Mouse (Mus musculus): ENCODE data around the gene Zfp541. TPM values are rescaled to one million over a fixed set of nuclear protein-coding genes. Genes with fewer than 3 reads are reported as not detected.
A peak's percentile ranks its signal among the peaks of the same experiment; 100 is the strongest.

Gene Zfp541
- polyA plus RNA-seq (2014; fragmentation: Nextera tagmentation; extraction: Ambion mirVana) = 0.16 TPM in 1 of 2 replicates, not detected in the other

DNA sequence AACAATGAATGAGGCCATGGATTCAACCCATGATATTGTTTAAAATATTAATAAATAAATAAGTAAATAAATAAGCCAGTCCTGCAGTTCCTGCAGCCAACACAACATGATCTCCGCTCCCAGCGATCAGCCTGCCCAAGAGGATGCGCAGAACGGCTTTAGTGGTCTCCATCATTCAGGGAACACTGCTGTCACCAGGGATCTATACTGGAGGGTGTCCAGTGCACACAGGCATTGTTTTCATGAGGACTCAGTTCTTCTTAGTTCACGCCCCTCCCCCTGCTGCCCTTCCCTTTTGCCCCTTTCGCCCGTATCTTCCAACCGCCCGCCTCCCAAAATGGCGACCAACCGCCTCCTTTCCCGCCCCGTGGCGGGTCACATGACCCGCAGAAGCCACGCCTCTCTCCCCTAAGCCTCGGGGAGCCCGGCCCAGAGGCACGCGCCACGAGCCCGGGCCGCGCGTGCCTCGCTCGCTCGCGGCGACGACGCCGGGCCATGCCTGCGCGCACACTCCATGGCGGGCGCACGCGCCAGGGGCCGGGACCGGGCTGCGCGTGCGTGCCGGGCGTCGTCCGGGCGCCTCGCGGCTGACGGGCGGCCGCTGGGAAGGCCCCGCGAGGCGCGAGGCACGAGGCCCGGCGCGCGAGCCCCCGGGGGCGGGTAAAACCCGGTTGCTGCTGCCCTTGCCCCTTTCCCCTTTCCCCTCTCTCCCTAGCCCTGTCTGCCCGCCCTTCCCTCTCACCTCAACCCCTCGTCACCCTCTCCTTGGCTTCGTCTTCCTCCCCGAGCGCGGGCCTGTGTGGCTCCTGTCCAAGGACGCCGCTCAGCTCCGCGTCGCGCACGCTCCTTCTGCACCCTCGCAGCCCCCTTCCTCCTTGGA lies at the start of gene Zfp541:
Gene Zfp541 (plus strand): TSS at position 596 of the 880 bp plus-strand sequence.
- H3K4me3 ChIP-seq (ENCODE audit: low read depth, low read length) = no peak within 1 kb of the TSS
- H3K27ac ChIP-seq (ENCODE audit: low read depth, low read length) = no peak within 1 kb of the TSS
- WGBS = 54% methylated on average over 79 of the region's 80 CpGs
- no peaks in the 10 kb centered on the region for H3K36me3 ChIP-seq (ENCODE audit: control insufficient read depth, insufficient read depth, low read length)
- peak within 1 kb of the TSS; percentile 26; the same call in 1 of the 2 replicates for H3K4me2 ChIP-seq (ENCODE audit: low read length)
- peaks cover 7% of the 10 kb centered on the region for H3K27me3 ChIP-seq (replicated peaks; ENCODE audit: control insufficient read depth, insufficient read depth, low read length)
- no peak within 1 kb of the TSS for H3K9ac ChIP-seq (ENCODE audit: low read length)
- ATAC-seq (0 out of 2 replicates have a peak, but pooled peaks have one; percentile 34), DNase-seq (ENCODE audit: low spot score) (no peak)
- no peaks in the 10 kb centered on the region for H3K4me1 ChIP-seq (ENCODE audit: control insufficient read depth, insufficient read depth, low read length)
- no peaks in the 10 kb centered on the region; the same call in 1 of the 2 replicates for H3K9me3 ChIP-seq (replicated peaks; ENCODE audit: control insufficient read depth, low read length)

DNA sequence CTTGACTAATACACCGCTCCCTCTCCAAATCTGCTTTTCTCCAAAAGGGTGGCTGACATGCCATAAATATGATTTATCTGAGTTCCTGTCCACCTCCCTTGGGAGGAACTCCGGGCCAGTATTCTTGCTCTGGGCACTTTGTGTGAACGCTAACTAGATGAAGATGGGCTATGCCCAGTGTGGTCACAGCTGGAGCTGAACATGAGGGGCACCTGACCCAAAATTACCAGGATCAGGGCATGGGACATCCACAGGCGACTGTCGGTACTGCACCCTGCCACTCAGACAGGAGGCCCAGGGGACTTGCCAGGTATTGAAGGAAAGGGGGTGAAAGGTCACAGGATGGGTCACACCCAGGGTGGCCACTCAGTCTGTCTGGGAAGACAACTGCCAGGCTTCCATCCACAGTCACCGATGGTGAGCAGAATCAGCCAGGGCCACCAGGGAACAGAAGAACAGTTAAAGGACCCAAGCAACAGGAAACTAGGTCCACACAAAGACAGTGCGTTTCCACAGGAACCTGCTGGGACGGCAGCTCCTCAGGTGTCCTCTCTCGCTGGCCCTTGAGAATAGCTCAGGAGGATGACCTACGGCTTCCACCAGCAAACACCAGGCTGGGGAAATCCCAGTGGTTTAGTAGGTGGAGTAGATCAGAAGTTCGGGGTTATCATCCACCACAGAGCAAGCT lies 48.9 kb upstream of the Zfp541 start:
- Histone ChIP-seq H3K4me3 (ENCODE audit: low read depth, low read length) (no peak overlapping the region), H3K27me3 (replicated peaks; ENCODE audit: control insufficient read depth, insufficient read depth, low read length) (no peaks in the 10 kb centered on the region), H3K4me1 (ENCODE audit: control insufficient read depth, insufficient read depth, low read length) (no peaks in the 10 kb centered on the region), H3K36me3 (ENCODE audit: control insufficient read depth, insufficient read depth, low read length) (0 out of 2 replicates have a peak, but pooled peaks cover 3% of the 10 kb centered on the region), H3K9me3 (replicated peaks; ENCODE audit: control insufficient read depth, low read length) (no peaks in the 10 kb centered on the region), H3K9ac (ENCODE audit: low read length) (no peak overlapping the region), H3K27ac (ENCODE audit: low read depth, low read length) (no peak overlapping the region), H3K4me2 (ENCODE audit: low read length) (no peak overlapping the region)
- ATAC-seq (no peak), DNase-seq (ENCODE audit: low spot score) (no peak)
- 83% methylated on average over 11 of the region's 11 CpGs for WGBS

GRCm38 (mm10) chr7:16013722-16014275 lies 47.8 kb upstream of the Zfp541 start:
- H3K36me3 ChIP-seq (ENCODE audit: control insufficient read depth, insufficient read depth, low read length) = 0 out of 2 replicates have a peak, but pooled peaks cover 3% of the 10 kb centered on the region
- no peak overlapping the region for H3K9ac ChIP-seq (ENCODE audit: low read length)
- H3K4me1 ChIP-seq (ENCODE audit: control insufficient read depth, insufficient read depth, low read length) = no peaks in the 10 kb centered on the region
- ATAC-seq (no peak), DNase-seq (ENCODE audit: low spot score) (no peak)
- H3K9me3 ChIP-seq (replicated peaks; ENCODE audit: control insufficient read depth, low read length) = no peaks in the 10 kb centered on the region
- H3K27me3 ChIP-seq (replicated peaks; ENCODE audit: control insufficient read depth, insufficient read depth, low read length) = no peaks in the 10 kb centered on the region
- H3K4me2 ChIP-seq (ENCODE audit: low read length) = no peak overlapping the region
- 87% methylated on average over 5 of the region's 5 CpGs for WGBS
- H3K4me3 ChIP-seq (ENCODE audit: low read depth, low read length) = no peak overlapping the region
- no peak overlapping the region for H3K27ac ChIP-seq (ENCODE audit: low read depth, low read length)

DNA sequence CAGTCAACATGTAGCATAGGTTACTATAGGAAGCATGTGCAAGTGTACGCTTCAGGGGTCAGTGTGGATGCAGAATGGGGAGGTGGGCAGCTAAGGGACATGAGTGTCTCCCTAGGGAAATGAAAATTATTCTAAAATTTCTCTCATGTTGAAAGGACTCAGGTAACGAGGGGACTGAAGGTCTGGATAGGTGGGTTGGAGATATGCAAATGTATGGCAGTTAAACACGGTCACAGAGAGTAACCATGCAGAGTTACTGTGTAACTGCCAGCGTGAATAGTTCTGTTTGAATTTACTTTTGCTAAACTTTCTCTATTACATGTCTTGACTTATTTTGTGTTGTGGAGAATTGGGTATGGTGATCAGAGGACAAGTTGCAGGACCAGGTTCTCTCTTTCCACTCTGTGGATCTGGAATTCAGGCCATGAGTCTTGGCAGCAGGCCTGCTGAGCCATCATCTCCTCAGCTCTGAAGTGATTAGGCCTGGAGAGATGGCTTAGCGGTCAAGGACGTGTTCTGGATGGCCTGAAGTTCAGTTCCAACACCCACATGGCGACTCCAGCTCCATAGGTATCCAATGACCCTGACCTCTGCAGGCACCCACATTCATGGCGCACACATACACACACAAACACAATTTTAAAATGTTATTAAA lies 47.0 kb upstream of the Zfp541 start:
- no peak overlapping the region for H3K27ac ChIP-seq (ENCODE audit: low read depth, low read length)
- no peaks in the 10 kb centered on the region for H3K4me1 ChIP-seq (ENCODE audit: control insufficient read depth, insufficient read depth, low read length)
- 0 out of 2 replicates have a peak, but pooled peaks cover 3% of the 10 kb centered on the region for H3K36me3 ChIP-seq (ENCODE audit: control insufficient read depth, insufficient read depth, low read length)
- ATAC-seq (no peak), DNase-seq (ENCODE audit: low spot score) (no peak)
- no peak overlapping the region for H3K4me3 ChIP-seq (ENCODE audit: low read depth, low read length)
- WGBS = 92% methylated on average over 8 of the region's 8 CpGs
- H3K9ac ChIP-seq (ENCODE audit: low read length) = no peak overlapping the region
- no peak overlapping the region for H3K4me2 ChIP-seq (ENCODE audit: low read length)
- H3K27me3 ChIP-seq (replicated peaks; ENCODE audit: control insufficient read depth, insufficient read depth, low read length) = no peaks in the 10 kb centered on the region
- H3K9me3 ChIP-seq (replicated peaks; ENCODE audit: control insufficient read depth, low read length) = no peaks in the 10 kb centered on the region

DNA sequence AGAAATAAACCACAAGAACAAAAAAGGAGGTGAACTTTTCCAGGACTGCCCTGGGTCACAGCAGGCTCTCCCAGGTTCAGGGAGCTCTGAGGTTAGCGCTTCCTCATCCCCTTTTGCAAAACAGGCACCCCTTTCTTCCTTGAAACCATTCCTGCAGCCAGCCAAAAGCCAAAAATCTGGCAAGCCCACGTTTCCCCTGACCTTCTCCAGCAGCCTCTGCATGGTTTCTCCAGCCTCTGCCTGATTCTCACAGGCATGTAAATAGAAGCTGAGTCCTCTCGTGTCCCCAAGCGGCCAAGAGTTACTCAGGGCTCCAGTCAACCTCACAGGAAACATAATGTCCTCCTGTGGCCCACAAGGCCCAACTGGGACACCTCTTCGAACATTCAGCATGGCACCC lies 46.2 kb upstream of the Zfp541 start:
- no peak for DNase-seq (ENCODE audit: low spot score)
- Histone ChIP-seq H3K9ac (ENCODE audit: low read length) (no peak overlapping the region), H3K4me1 (ENCODE audit: control insufficient read depth, insufficient read depth, low read length) (no peaks in the 10 kb centered on the region), H3K4me3 (ENCODE audit: low read depth, low read length) (no peak overlapping the region), H3K27ac (ENCODE audit: low read depth, low read length) (no peak overlapping the region), H3K4me2 (ENCODE audit: low read length) (no peak overlapping the region), H3K27me3 (replicated peaks; ENCODE audit: control insufficient read depth, insufficient read depth, low read length) (no peaks in the 10 kb centered on the region), H3K36me3 (ENCODE audit: control insufficient read depth, insufficient read depth, low read length) (0 out of 2 replicates have a peak, but pooled peaks cover 3% of the 10 kb centered on the region), H3K9me3 (replicated peaks; ENCODE audit: control insufficient read depth, low read length) (no peaks in the 10 kb centered on the region)
- no peak for ATAC-seq
- WGBS = 85% methylated on average over 5 of the region's 5 CpGs

DNA sequence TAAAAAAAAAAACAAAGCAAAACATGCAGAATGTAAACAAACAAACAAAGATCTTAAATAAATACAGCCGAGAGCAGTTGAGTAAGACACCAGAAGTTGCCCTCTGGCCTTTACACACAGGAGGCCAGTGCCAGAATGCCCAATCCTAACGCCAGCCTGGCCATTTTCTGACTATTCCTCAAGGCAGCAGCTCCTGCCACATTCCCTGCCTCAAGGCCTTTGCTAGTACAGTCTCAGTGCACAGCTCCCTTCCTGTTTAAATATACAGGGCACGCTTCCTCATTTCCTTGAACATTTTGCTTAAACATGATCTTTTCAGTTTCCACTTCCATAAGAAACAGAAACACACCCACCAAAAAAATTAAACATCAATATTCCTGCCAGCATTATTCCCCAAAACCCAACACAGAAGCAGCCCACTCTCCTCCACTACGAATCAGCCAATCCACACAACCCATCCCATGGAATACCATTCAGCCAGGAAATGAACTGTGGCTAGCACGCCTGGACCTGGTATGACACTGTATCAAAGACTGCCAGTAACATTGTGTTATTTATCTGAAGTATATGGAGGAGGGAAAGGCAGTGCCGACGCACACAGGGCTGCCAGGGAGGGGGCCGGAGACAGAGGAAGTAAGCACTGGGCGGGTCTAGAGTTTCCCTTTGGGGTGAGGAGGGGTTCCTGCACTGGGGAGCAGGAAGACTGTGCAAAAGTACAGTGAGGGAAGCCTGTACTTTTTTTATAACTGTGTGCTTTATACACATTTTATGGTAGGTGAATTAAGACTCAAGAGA lies 43.4 kb upstream of the Zfp541 start:
- WGBS = 87% methylated on average over 9 of the region's 9 CpGs
- Histone ChIP-seq H3K27ac (ENCODE audit: low read depth, low read length) (no peak overlapping the region), H3K9ac (ENCODE audit: low read length) (no peak overlapping the region), H3K4me1 (ENCODE audit: control insufficient read depth, insufficient read depth, low read length) (no peaks in the 10 kb centered on the region), H3K27me3 (replicated peaks; ENCODE audit: control insufficient read depth, insufficient read depth, low read length) (no peaks in the 10 kb centered on the region), H3K4me2 (ENCODE audit: low read length) (no peak overlapping the region), H3K4me3 (ENCODE audit: low read depth, low read length) (no peak overlapping the region), H3K9me3 (replicated peaks; ENCODE audit: control insufficient read depth, low read length) (no peaks in the 10 kb centered on the region), H3K36me3 (ENCODE audit: control insufficient read depth, insufficient read depth, low read length) (no peaks in the 10 kb centered on the region)
- ATAC-seq (no peak), DNase-seq (ENCODE audit: low spot score) (no peak)

- Histone ChIP-seq H3K27me3 (replicated peaks; ENCODE audit: control insufficient read depth, insufficient read depth, low read length) (no peaks in the 10 kb centered on the region), H3K27ac (ENCODE audit: low read depth, low read length) (no peak overlapping the region), H3K36me3 (ENCODE audit: control insufficient read depth, insufficient read depth, low read length) (no peaks in the 10 kb centered on the region), H3K4me1 (ENCODE audit: control insufficient read depth, insufficient read depth, low read length) (no peaks in the 10 kb centered on the region), H3K4me3 (ENCODE audit: low read depth, low read length) (no peak overlapping the region), H3K9ac (ENCODE audit: low read length) (no peak overlapping the region), H3K4me2 (ENCODE audit: low read length) (no peak overlapping the region), H3K9me3 (replicated peaks; ENCODE audit: control insufficient read depth, low read length) (no peaks in the 10 kb centered on the region)
- 94% methylated on average over 5 of the region's 5 CpGs for WGBS
- ATAC-seq (no peak), DNase-seq (ENCODE audit: low spot score) (no peak)
These were observed 42.1 kb upstream of the Zfp541 start for GRCm38 (mm10) chr7:16019256-16020094.
